Mouse (Mus musculus): ENCODE measurements at regions not wholly inside any gene's neighbourhood (a gene's known extent, or its start where the extent isn't known, plus 50 kb on each side); places are given as distances from the start of the nearest gene placed in this dataset.

DNA sequence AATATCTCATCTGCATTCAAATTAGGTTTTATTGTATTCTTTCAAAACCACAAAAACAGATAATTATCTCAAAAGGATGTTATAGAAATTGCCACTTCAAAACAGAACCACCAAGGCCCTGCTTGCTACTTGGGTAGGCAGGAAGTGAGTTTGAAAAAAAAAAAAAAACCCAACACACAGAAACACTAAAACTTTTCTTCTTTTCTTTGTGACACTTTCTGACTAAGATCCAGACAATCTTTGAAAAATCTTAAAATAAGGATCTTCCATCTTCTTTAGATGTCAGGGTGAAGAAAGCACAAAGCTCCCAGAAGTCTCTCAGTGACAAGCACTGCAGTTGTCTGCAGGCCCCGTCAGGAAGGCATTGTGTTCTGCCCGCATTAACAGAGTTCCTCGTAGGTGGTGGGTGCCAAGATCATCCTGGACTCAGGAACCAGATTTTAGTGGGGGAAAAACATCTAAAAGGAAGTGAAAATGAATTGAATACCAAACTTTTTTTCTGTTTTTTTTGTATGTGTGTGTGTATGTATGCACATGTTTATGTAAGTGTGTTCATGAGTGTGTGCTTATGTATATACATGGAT lies 154.0 kb downstream of the Dusp6 start:
- no peak for DNase-seq (ENCODE audit: low read depth, low spot score)

DNA sequence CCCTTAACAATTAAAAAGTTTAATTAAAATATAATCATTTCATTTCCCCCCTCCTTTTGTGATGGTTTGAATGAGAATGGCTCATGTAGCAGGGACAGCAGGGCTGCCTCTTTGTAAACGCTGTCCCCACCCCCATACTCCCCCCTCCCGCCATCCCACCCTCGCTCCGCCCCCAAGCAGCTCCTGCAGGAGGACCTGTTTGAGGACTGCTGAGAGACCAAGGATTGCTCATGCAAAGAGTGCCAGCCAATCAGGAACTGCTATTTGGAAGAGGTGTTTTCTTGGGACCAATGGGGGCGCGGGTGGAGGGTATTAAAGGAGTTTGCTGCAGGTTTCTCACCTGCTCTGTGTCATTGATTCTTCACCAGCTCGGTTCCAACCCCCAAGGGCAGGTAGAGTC lies 154.6 kb downstream of the Dusp6 start:
- no peak for DNase-seq (ENCODE audit: low read depth, low spot score)

DNA sequence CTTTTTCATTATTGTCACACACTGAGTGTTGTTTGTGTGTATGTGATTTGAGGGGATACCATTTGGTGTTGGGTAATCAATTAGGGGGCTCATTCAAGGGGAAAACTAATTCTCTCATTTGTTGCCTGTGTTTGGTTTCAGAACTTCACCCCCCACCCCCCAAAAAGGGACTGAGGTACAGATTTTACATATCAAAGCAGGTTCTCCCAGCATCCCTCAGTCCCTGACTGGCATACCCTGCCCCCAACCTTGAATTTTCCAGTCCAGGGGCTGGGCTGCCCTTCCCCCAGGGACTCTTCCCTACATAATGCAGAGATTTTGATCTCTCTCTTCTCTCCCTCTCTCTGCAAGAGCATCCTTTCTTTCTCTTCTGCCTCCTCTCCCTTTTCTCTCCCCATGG lies 155.5 kb downstream of the Dusp6 start:
- no peak for DNase-seq (ENCODE audit: low read depth, low spot score)

DNA sequence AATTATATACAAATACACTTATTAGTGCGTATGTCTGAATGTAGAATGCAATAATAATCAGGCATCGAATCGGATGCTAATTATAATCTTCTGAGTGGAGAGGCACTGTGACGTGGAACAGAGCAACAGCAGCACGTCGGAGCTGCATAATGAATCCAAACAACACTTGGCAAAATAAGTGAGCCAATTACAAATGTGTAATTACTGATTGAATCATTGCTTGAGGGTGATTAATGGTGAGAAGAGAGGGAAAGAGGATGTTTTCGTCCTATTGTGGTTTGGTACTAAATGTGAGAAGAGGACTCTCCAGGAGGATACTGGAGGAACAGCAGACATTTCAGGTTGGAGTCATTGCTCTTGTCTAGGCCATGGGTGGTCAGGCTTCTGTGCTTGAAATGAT lies 156.5 kb downstream of the Dusp6 start:
- DNase-seq (ENCODE audit: low read depth, low spot score) = no peak

DNA sequence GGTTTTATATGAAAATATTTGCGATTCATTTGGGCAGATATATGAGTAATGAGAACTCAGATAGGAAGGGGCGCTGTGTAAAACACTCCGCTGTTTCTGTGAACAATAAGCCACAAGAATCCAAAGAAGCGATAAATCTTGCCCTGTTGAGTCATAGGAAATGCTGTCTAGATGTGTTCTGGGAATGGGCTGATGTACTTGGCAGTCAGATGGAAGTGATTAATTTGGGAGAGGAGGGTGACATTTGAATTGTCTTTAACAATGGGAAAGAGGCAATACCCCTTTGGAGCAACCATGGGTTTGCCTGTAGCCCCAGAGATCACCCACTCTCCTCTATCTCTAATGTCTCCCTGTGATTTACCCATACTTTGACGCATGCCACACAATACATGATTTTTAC lies 160.4 kb downstream of the Dusp6 start:
- no peak for DNase-seq (ENCODE audit: low read depth, low spot score)

DNA sequence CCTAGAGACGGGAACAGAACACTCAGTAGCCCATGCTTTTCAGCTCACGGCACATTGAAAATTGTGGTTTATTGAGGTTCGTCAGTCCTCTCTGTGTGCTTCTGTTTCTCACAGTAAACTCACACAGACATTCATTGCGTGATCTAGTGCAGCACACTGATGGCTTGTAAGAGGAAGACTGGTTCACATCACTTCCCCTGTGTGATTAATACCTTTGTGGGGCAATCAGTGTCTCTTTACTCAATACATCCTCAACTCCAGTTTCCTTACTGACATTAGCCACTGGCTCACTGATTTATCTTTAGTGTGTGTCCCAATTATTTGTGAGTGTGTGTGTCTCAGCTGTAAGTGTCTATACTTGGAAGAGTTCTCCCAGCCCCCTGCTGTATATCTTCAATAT lies 162.2 kb downstream of the Dusp6 start:
- no peak for DNase-seq (ENCODE audit: low read depth, low spot score)

DNA sequence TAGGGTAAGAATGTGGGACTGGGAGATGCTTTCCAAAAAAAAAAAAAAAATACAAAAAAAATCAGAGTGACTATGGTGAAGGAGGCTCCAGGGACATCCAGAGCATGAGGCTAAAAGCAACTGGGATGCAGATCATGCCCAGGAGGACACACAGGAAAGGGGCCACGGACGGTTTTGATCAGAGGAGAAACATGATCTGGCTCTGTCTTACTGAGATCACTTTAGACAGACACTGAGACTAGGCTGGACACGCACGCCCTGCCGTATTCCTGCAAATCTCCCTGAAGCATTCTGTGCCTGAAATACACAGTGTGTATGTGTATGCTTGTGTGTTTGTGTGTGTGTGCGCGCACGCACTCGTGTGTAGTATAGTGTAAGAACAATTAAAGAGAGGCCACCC lies 167.1 kb downstream of the Dusp6 start:
- DNase-seq (ENCODE audit: low read depth, low spot score) = no peak

DNA sequence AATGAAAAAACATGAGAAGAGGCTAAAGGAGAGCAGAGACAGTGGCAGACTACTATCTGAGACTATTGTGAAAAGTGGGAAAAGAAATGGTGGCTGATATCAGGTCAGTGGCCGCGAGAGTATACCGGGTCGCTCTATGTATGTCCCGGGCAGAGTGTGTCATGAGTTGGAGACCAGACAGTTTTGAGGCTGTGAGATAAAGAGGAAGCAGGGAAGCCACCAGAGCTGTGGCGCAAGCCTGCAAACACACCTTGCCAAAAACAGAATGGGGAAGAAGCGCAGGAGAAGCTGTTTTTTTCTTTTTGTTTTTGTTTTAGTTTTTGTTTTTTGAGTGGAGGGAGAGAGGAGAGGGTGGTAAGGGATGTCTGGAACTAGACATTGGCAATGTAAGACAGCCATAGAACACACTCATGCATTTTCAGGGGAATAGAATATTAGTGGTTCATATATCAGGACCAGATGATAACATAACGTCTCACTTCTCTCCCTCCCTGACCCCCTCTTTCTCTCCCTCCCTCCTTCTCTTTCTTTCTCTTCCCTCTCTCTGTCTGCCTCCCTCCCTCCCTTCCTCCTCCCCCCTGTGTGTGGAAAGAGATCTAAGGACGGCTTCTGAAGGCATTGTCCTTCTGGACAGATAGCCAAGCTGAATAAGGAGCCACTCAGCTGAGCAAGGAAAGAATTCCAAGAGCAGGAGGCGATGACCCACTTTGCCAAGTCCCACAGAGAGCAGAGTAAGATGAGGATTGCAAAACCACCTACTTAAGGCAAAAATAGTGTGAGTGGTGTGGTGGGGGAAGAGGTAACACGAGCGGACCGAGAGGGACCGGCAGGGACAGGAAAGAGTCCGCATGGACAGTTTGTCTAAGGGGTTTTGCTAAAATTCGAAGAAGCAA lies 167.9 kb downstream of the Dusp6 start:
- peak; percentile 41 for DNase-seq (ENCODE audit: low read depth, low spot score)

DNA sequence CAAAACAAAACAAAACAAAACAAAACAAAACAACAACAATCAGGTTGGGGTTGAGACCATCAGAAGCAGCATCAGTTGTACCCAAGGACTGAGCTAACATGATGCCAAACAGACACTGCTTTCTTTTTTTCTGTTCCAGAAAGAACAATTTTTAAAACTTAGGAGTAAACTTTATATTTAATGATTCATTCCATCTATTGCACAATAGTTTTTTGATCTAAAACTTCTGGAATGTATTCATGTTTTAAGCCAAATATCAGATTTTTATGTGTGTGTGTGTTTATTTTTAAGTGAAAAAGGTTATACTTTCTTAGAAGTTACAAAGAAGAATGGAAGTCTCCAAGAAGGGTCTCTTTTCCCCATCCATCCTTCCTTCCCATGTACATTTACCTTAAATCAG lies 174.0 kb downstream of the Dusp6 start:
- DNase-seq (ENCODE audit: low read depth, low spot score) = no peak

DNA sequence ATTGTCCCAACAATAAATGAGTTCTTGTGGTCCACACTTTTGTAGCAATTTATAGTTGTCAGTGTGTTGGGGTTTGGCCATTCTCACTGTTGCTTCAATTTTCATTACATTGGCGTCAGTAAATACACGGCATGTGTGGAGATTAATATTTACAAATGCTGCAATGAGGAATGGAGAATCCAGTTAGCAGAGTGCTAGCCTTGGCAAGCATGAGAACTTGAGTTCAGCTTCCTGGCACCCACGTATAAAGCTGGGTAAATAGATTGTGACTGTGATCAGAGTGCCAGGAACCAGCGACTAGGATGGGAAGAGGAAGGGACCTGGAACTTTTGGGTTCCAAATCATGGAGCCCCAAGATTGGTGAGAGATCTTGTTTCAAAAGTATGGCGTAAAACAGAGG lies 177.1 kb downstream of the Dusp6 start:
- DNase-seq (ENCODE audit: low read depth, low spot score) = no peak

DNA sequence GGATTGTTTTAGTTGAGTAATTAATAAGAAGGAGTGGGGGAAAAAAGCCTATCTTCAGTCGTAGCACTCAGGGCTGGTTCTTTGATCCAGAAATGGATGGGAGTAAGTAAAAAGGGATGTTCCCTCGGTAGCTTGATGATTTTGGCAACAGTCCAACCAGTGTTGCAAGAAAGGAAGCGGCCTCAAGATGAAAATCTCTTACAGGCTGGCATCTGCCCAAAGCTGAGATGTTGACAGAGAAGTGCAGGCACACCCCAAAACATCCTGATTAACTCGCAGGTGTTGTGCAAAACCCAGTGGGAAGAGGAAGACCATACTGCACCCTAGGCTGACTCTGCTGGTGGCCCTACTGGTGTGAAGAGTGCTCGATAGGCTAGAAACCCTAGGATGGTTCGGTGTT lies 178.0 kb downstream of the Dusp6 start:
- DNase-seq (ENCODE audit: low read depth, low spot score) = peak; percentile 90

DNA sequence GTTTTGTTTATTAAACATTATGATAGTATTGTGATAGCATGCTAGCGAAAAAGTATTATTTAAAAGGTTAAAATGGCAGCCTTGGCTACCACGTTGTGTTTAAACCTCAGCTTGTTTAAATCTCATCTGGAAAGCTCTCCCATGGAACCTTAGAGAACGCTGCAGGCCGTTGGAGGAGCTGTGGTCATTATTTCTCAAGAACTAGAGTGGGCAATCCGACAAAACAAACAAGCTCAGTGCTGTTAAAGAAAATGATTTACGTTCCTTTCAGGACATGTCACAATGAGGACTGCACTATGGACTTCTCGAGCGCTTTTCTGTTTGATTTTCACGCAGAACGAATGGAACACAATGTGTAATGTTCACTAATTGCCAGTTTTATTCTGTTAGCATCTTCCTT lies 178.9 kb downstream of the Dusp6 start:
- no peak for DNase-seq (ENCODE audit: low read depth, low spot score)

DNA sequence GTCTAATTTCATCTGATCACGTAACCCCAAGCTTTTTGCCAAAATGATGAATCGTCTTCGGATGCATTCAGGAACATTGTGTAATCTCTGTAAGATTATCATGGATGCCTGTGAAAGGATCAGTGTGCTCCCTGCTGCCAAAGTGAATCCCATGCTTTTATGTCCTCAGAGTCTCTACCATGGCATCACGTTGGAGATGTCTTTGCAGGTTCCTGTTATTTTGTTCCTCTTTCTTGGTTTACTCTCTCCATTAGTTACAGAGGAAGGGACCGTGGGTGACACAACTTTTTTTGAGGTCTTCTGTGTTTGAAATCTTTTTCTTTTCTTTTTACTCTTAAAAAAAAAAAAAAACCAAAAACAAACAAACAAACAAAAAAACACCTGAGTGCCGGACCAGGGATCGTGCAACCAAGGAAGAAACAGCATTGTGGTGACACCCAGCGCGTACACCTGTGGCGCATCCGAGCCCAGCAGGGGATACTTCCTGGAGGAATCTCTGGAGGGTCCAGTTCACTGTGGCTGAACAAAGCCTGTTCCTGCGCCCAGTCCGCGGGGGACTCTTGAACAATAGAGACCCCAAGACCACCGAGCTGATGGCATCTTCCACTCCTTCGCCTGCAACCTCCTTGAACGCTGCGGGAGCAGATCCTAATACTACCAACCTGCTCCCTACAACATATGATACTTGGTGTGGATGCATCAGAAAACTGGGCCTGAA lies 180.6 kb downstream of the Dusp6 start:
- no peak for DNase-seq (ENCODE audit: low read depth, low spot score)

DNA sequence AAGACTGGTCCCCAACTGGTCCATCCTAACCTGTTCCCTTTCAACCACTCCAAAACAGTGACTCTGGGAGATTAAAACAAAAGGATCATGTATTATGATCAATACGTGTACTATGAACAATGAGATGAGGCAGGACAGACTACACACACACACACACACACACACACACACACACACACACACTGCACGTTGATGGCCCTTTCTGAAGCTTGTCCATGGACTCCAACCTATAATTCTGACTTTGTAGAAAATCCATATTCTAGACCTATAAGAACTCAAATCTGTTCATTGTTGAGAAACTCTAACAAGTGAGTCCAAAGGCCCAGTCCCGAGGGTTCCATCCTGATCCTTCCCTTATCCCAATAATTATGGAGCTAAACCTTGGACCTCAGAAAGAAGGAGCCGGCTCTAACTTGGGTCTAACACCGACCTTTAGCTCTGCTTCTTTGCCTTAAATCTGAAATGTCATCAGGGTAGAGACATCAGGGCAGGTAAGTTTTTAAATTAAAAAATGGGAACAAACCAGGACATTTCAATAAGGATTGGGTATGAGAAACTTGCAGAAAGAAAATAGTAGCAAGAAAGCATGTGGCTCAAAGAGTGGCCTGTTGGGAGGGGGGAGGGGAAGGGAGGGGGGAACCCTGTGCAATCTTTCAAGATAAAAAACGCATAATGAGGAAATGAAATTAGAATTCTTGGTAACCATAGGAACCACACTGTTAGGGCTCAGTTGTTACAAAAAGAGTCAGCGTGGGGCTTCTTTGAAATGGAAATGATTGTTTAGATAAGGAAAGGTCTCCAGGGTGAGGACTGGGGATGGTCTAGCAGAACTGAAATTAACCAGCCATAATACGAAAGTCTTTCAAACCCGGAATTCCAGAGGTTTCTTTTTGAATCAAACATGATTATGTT lies 187.9 kb downstream of the Dusp6 start:
- DNase-seq (ENCODE audit: low read depth, low spot score) = no peak

DNA sequence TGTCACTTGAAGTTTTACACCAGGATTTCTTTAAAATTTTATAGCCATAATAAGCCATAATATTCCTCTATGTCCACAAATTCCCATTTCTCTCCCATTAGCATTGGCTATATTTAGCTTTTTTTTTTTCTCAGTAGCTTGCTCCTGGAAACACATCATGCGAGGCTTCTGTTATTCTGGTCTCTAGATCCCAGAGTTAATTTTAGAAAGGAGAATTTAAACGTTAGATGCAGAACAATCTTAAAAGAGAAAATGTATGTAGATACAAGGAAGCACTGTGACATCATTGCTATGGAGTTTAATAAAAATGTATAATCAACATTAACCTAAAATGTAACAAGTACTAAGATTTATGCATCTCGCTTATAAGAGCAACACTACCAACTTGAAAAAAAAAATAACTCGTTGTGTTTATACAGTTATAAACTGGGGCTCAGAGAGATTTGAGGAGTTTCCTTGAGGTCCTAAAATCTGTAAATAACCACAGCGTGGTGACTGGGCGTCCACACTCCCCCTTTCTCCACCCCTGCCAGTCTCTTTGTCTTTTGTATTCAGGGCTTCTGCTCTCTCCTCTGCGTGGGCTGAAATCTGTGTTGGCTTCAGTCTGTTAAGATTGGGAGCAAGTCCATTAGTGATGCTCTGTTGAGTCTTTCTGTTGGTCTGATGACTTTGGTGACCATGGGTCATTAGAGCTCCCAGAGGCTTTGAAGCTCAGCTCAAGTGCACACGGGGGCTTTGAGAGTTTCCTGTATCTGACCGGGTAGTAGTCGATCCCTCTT lies 188.8 kb downstream of the Dusp6 start:
- DNase-seq (ENCODE audit: low read depth, low spot score) = no peak

DNA sequence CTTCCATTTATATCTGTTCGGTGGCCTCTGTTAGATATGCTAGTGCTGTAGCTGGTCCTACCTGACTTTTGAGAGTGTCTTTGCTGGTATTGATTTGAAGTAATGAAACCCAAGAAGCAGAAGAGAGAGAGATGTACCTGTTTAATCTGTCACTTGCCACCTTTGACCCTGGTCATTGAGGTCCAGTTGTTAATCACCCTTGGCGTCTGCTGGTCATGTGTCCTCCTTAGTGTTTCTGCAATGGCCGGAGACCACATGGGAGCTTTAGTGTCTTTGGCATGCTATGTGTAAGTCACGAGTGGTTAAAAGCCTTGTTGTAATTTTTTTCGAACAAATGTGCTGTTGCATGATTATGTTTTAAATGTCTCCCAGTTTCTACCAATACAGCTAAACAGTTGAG lies 193.1 kb downstream of the Dusp6 start:
- no peak for DNase-seq (ENCODE audit: low read depth, low spot score)

DNA sequence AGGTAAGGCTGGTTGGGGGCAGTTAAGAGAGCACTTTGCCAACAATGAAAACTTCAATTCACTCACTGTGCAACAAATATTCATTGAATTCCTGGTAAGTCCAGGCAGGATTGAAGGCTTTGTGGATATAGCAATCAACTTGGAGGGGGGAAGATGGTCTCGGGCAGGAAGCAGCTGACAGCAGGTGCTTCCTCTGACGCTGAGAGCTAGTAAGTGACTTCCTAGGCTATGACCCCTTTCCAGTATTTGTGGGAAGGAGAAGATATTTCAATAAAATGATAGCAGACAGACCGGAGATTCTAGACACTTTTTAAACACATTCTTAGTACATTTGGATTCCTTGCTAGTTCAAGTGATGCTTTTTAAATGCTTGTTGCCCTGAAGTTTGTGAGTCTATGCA lies 195.0 kb downstream of the Dusp6 start:
- peak; percentile 28 for DNase-seq (ENCODE audit: low read depth, low spot score)

DNA sequence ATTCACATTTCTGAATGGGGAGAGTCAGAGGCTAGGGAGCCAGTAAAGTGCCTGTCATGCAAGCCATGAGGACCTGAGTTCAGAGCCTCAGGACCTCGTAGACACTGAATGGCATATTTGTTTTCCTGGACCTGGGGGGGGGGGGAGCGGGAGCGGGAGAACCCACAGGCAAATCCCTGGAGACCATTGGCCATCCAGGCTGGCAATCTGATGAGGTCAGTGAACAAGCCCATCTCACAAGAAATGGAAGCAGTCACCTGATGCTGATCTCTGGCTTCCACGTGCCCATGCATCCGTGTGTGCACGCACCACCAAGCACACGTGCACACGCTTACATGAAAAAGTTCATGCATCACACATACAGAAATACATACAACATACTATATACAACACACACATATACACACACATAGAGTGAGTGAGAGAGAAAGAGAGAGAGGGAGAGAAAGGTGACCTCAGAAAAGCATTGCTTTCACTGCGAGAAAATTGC lies 196.2 kb downstream of the Dusp6 start:
- no peak for DNase-seq (ENCODE audit: low read depth, low spot score)

DNA sequence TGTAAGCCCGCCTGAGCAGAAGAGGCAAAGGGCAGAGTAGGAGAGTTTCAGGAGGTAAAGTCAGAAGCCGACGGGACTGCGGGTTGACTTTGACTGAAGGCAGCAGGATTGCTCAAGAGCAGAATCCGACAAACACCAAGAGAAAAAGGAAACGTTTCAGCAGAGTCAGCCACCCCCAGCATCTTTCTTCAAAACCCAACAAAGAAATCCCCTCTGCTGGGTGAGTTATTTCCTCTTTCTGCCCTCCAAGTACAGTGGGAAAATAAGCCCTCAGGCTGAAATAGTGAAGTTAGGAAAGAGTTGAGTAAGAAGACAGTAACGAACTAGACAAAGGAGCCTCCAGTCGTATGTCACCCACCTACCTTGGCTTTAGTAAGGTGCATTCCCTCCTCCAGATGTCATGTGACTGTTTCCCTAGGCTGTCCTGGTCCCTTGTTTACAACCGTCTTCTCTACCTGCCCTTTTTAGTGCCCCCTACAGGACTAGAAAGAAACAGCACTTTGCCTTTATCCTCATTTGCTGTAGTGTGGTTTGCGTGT lies 196.9 kb downstream of the Dusp6 start:
- peak; percentile 54 for DNase-seq (ENCODE audit: low read depth, low spot score)

DNA sequence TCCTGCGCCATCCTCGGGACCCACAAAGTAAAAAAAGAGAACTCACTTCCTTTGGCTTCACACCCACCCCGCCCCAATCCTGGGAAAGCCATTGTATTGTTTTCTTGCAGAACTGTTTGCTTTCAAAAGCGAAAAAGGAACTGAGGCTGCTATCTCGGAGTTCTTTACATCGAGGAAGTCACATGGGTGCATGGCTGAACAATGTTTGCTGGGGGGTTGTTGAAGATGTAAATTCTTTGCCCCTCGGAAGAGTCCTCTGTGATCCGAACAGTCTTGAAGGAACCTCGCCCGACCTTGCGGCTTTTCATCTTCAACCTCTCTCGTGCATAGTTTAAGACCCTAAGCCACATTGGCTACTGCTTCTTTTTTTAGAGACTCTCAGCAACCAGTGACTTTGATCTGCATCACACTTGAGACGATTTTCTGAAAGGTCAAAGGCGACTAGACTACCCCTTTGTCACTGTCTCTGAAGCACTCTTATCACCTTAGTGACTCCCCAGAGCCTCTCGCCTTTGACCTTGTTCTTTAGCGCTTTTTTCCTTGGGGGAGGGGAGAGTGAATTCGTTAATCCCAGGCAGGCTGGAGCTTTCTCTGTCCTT lies 197.9 kb downstream of the Dusp6 start:
- peak; percentile 39 for DNase-seq (ENCODE audit: low read depth, low spot score)
